Mouse (Mus musculus) right cerebral cortex, adult 18-20 months (tissue): ENCODE measurements around the gene Mgarp.
A peak's percentile ranks its signal among the peaks of the same experiment; 100 is the strongest.
"Not testable (repeated sequence)": the region's sequence is repeated elsewhere in the genome, so short reads cannot be mapped to it uniquely, and the experiment has no call there.

Experiments
- DNase-seq: peaks from one replicate; pipeline ENCODE4 v3.0.0; 2022; ENCODE audit warnings: mixed read lengths

Mgarp gene

DNA sequence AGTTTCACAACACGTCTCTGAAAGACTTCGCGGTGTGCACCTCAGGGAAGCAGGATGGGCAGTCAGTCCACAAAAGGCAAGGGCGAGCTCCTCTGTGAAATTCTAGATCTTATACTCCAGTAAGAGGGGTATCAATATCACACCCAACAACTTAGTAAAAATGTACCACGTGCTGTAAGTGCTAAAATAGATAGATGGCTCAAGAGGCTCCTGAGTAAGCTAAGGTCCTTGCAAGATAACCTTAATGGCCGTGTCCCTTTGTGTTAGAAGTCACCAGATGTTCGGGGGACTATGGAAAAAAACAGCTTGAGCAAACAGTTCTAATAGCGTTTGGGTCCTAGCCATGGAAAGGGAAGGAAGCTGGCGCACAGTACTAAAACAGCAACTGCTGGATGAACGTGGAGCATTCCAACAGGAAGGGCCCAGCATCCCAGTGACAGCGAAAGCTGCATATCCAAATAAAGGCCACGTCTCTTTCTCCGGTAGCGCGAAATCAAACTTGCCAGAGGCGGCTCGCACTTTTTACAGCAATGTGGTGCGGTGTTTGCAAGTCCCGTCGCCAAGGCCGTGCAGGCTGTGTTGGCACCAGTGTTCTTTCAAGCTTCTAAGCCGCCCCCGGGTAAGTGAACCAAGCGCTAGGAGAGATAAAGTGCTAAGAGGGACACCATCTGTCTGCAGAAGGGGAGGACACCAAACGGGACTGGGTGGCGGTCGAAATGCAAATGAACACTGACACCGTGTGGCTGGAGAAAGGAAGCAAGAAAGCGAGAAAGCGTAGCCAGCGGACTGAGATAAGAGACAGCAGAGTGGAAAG lies 31.6 kb downstream of the Mgarp start:
- DNase-seq: peak; percentile 91

DNA sequence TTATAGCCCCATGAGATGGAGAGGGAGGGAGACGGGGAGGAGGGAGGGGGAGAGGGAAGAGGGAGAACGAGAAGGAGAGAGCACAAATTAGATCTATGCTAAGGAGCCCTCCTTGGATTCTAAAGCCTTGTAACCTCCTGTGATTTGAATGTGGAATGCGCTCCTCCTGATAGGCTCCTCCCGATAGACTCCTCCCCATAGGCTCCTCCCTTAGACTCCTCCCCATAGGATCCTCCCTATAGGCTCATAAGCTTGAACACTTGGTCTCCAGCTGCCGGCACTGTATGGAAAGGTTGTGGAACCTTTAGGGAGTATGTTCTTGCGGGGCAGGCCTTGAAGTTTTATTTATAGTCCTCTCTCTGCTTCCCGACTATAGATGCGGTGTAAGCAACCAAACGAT lies 35.5 kb downstream of the Mgarp start:
- DNase-seq: no peak

DNA sequence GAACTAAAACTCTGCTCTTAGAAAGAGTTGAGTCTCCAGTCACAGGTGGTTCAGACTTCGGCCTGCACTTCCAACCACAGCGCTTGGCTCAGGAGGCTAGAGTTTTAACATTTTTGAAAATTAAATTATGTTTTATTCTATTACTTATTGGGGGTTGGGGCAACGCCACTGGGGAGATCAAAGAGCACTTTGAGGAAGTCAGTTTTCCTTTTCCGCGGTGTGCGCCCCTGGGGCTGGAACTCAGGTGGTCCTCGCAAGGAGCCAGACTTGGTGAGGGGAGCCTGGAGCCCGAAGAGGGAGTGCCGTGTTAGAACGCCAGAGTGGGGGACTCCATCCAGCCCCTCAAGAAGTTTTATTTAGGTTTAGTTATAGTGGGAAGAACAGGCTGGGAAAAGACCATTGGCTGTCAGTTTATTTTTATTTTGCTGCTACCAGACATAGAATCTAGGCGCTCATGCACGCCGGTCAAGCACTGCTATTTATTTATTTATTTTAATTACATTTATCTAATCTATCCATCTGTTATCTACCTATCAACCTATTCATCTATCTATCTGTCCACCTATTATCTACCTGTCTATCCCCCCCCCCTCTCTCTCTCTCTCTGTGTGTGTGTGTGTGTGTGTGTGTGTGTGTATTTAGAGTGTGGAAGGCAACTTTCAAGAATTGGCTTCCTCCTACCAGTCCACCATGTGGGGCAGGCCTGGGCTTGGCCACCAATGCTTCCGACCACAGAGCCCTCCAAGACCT lies 36.8 kb downstream of the Mgarp start:
- no peak for DNase-seq

DNA sequence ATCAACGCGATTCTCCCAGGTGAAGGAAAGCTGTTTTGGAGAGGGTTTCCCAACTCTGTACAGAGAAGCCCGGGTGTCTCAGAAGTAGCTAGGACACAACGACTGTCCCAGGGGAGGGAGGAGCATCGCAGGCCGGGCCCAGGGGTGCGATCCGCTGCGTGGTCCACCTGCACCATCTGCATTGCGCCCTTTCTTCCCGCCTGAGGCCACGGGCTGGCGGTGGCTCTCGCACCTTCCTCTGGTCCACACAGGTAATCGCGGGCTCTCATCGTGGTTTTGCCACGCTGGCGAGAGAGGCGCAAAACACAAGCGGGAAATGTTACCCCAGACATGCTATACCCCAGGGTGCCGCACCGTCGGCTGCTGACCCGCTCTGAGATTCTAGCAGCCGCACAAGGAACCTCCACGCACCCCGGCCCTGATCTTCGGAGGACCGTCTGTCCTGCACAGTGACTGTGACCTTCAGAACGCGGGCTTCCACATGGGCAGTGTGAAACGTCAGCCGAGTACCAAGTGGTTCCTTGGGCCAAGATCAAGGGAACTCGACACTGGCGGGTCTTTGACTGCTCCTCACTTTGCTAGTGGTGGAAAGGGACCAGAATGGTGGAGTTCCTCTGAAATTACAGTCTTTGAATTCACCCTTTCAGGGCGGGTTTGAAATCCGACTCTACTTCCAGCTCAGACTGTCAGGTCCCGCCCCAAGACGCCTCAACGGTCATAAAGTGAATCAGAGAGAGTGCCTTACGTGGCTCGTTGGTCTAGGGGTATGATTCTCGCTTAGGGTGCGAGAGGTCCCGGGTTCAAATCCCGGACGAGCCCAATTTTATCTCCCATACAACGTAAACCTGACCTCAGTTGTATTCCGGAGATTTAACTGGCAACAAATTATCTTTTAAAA lies 37.6 kb downstream of the Mgarp start:
- DNase-seq: peak; percentile 55

DNA sequence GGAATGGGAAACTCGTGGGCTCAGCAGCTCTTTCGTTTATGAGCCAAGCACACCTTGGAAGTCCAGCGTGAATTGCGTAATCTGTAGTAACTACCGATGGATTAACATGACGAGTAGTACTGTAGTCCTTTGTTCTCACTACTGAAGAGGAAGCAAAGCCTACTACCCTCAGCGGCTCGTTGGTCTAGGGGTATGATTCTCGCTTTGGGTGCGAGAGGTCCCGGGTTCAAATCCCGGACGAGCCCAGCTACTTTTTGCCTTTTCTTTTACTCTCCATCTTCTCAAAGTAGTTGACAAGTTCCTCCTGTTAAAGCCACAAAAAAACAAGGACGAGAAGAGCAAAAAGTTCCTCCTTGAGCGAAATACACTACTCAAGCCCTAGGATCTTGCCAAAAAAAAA lies 38.4 kb downstream of the Mgarp start:
- DNase-seq: peak; percentile 32

DNA sequence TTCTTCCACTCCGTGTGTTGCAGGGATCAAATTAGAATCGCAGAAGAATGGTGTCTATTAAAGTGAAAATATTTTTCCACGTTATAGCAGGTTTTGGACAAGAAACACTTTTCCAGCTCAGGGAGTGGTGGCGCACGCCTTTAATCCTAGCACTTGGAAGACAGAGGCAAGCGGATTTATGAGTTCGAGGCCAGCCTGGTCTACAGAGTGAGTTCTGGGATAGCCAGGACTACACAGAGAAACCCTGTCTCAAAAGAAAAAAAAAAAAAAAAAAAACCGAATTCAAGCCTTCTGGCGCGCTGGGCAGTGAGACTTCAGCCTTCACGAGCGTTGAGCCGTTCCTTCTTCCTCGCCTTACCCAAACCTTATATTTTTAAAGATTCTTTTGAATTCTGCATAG lies 38.9 kb downstream of the Mgarp start:
- no peak for DNase-seq

DNA sequence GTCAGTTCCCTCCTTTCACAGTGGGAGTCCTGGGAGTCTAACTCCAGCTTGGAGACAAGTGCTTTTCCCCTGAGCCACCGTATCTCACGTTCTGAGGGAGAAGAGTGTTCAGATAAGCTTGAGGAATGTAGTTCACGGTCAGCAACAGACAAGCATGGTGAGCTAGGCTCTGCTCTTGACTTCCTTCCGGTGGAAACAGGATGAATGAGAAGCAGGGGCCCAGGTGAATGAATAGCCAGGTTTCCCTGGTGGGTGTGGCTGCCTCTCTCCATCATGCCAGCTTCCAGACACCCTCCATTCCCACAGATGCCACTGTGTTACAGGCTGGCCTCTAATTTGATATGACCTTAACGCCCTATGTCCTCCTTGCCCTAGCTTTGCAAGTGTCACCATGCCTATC lies 39.5 kb downstream of the Mgarp start:
- no peak for DNase-seq

DNA sequence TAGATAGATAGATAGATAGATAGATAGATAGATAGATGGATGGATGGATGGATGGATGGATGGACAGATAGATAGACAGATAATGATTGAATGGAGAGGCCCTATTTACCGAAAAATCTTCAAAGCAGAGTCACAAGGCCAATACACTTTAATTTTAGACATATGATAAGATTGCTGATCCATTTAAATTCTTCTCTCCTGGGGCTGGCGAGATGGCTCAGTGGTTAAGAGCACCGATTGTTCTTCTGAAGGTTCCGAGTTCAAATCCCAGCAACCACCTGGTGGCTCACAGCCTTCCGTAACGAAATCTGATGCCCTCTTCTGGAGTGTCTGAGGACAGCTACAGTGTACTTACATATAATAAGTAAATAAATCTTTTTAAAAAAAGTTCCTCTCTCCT lies 41.6 kb downstream of the Mgarp start:
- DNase-seq: not testable (repeated sequence)

DNA sequence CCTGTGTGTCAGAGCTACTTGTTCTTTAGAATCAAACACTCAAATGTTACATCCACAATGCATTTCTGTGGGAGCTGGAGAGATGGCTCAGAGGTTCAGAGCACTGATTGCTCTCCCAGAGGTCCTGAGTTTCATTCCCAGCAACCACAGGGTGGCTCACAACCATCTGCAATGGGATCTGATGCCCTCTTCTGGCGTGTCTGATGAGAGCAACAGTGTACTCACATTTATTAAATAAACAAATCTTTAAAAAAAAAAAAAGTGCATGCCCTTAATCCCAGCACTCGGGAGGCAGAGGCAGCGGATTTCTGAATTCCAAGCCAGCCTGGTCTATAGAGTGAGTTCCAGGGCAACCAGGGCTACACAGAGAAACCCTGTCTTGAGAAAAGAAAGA lies 42.5 kb downstream of the Mgarp start:
- DNase-seq: no peak

DNA sequence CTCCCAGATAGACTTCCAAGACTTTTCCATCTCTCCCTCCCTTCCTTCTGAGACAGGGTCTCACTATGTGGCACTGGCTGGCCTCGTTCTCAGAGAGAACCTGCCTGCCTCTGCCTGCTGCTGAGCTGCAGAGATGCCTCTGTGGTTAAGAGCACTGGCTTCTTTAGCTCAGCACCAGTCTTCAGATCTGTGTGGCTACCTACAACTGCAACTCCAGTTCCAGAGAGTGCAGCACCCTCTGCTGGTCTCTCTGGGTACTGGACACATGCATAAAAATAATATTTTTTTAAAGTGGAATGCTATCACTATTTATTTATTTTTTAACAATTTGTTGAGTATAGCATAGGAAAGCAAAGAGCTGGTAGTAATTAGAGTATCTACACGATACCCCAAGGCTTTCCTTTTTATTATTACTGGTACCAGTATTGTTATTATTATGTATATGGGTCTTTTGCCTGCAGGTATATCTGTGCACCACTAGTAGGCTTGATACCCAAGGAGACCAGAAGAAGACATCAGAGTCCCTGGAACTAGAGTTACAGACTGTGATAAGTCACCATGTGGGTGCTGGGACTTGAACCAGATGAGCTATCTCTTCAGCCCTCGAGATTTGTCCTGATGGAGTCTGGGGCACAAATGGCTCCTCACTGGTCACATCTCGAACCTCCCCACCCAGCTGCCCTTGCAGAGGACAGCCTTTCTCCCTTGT lies 43.1 kb downstream of the Mgarp start:
- DNase-seq: no peak

DNA sequence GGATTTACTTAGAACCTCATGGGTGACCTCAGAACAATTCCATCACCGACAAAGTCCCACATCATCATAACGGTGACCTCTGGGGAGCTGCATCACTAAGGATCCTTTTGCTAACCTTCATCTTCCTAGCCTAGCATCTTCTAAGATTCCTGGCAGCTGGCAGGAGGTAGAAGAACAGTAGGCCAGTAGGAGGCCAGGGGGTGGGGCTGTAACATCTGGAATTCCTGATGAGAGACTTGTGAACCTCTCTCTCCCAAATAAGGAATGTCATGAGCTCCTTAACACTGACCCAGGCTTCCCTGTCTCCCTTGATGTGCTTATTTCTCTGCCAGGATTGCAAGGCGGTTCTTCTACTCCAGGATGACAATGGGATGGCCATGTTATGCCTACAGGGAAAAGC lies 45.7 kb downstream of the Mgarp start:
- no peak for DNase-seq

DNA sequence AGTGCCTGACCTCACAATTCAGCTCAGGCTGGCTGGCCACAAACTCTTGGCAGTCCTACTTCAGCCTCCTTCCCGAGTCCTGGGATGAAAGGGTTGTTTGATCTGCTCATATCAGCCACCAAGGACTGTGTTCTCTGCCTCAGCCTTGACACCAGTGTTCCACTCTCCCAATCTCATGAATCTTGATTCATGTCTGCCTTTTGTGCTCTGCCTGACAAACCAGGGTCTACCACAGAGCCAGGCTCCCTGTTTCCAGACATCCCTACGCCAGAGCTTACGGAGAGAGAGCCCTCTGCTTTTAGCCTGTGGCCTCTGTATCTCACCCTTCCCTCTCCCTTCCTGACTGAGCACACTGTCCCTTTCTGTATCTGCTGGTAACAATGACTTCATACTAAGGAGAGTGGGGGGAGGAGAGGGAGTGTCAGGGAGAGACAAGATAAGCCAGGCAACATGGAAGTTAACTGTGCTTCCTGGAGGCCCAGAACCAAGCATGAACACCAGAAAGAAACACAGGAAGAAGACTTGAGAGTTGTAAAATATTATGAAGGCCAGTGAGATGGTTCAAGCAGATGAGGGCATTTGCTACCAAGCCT lies 47.8 kb downstream of the Mgarp start:
- DNase-seq: no peak

DNA sequence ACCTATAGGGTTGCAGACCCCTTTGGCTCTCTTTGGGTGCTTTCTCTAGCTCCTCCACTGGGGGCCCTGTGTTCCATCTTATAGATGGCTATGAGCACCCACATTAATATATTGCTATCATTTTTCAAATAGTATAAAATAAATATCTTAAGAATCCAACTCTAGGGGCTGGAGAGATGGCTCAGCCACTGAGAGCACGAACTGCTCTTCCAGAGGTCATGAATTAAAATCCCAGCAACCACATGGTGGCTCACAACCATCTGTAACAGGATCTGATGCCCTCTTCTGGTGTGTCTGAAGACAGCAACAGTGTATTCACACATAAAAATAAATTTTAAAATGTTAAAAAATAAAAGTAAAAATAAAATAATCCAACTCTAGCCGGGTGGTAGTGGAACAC lies 51.5 kb downstream of the Mgarp start:
- DNase-seq: not testable (repeated sequence)

DNA sequence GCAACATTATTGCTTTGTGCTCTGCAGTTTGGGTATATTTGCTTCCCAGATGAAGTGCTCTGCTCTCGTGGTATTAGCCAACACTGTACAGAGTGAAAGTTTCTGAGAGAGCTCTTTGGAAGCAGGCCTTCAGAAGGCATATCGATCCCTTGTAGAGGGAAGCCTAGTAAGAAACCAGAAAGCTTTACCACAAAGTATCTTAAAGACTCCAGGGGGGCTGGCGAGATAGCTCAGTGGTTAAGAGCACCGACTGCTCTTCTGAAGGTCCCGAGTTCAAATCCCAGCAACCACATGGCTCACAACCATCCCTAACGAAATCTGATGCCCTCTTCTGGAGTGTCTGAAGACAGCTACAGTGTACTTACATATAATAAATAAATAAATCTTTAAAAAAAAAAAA lies 52.4 kb downstream of the Mgarp start:
- not testable (repeated sequence) for DNase-seq

DNA sequence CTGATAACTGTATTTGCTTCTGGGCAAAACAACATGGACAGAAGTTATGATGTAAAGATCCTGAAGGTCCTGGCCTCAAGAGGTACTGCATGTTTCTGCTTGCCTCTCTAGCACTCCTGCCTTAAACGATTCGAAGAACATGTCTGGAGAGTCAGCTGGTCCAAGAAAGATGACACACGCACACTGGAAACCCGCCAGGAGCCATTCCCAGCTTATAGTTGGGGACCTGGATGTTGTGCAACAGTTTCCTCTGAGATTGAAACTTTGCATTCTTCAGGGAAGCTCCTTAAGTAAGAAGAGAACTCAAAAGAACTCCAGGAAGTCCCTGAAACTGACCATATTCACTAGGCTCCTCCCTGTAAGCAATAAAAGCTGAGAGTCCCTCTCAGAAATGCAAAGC lies 53.3 kb downstream of the Mgarp start:
- DNase-seq: no peak

DNA sequence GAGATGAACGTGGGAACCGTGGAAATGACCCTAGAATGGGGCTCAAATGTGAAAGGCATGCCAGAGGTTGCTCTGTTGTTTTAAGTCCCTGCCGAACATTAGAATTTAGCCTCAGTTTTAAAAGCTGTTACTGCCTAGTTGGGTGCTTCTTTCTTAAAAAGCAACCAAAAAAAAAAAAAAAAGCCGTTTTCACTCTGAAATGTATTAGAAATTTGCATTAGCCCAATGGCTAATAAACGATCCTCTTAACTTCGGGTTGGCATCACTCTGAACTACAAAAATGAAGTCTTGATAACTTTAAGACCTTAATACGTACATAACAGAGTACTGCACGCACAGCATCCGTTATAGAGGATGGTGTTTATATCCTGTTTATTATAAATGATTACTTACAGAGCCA lies 54.4 kb downstream of the Mgarp start:
- no peak for DNase-seq

DNA sequence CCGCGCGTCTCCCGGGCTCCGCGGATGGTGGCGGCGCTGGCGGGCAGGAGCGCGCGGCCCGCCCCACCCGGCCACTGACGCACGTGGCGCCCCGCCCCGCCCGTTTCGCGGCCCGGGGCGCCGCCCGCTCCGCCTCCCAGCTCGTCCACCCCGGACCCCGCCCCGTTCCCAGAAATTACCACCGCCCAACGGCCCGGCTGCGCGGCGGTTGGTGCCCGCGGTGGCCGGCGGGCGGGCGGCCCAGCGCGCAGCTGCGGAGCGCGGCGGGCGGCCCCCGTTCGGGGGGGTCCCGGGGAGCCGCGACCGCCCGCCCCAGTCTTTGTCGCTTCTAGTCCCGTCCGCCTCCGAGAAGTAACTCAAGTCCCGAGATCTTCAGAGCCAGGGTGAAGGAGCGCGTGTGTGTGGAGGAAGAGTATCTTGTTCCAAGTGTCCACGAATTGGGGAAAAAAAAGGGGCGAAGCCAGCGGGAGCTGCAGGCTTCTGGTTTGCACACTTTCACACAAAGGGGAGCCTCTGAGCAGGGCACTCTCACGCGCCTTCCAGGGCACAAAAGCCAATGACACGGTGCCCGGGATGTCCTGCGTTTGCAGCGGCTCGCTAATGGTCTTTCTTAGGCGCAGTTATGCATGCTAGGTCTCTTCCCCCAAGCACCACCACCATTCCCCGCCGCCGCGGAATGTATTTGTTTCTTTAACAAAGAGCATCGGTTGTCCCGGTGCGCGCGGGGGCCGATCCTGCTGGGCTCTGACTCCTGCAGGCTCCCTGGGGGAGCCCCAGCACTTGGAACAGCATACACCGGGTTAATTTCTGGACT lies 55.1 kb downstream of the Mgarp start:
- DNase-seq: peak; percentile 86

DNA sequence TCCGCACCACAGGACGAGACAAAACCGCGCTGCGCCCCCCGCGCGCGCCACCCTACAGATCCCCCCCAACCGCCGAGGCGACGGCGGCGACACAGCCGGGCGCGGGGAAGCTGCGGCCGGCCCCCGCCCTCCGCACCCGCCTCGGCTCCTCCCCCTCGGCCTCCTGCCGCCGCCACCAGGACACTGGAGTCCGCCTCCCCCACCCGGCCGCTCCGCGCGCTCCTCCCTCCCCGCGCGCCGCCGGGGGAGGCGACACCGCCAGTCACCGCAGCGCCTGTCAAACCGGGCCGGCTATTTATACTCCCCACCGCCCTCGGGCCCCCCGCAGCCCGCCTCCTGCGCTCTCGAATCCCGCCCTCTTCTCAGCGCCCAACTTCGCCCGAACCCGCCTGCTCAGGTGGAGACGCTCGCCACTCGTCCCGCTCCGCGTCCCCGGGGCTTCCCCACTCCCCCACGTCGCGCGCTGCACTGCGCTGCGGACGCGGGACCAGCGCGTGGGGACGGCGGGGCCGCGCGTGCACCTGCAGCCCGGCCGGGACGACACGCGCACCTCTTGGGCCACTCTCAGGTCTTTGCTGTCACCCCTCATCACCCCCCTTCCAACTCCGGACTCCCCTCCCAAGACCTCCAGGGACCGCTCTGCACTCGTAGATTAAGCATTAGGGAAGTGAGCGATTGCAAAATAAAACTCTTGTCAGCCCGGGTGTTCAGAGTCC lies 55.8 kb downstream of the Mgarp start, which contains the start of gene Elf2:
TSS of gene Elf2 (minus strand) at position 112 of the 716 bp plus-strand sequence.
- DNase-seq: peak; percentile 88

DNA sequence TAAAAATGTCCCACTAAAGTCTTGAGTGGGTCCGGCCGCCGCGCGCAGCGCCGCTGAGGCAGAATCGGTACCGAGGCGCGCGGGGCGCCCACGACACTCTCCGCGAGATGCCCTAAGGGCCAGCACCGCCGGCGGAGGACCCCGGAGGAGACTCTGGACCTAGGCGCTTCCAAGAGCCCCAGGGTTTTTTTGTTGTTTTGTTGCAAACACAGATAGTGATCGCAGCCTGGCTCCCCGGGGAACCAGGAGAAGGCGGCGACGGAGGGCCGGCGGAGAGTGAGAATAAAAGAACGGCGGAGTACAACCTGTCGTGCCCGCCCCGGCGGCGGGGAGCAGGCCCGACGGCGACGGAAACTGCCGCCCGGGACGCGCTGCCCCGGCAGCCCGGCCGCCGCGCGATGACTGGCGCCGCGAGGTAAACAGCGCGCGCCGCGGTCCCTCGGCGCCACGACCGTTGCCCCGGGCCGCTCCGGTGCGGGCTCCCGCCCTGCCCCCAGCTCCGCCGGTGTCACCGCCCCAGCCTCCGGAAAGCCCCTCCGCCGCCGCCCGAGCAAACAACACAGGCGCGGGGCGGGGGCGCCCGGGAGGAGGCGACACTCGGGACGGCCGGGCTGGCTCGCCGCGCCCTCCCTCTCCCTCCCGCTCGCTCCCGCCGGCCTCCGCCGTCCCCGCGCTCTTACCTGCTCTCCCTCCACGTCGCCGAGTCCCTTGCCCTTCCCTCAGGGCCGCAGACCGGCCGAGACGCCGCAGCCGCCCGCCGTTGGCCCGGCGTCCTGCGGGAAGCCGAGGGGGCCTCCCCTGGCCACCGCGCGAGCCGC lies 56.6 kb downstream of the Mgarp start:
- no peak for DNase-seq

DNA sequence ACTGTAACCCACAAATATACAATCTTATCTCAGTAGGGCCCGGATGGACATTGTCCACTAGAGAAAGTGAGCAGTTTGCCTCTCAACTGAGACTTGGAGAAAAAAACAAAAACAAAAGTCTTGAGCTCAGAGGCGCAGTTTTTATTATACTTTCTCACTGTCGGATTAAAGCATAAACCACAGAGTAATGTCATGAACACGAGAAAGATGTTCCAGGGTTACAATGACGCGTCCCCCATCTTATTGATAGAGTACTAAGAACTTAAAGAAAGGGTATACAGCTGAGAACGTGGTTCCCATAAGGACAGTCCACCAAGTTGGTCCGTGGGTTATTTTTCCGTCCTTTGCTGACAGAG lies 57.2 kb downstream of the Mgarp start:
- DNase-seq: no peak
